Mouse (Mus musculus) layer of hippocampus, postnatal 14 days (tissue): ENCODE measurements around the gene Usf2. TPM values are rescaled to one million over a fixed set of nuclear protein-coding genes. Genes with fewer than 3 reads are reported as not detected.
A peak's percentile ranks its signal among the peaks of the same experiment; 100 is the strongest.

Source experiments
- DNase-seq, 2 experiments: peaks; one replicate each; pipeline ENCODE4 v3.0.0; 2021 to 2022; ENCODE audit warnings: low spot score in 2 of 2, mixed read lengths in 1 of 2
- long read RNA-seq, 2 experiments: library from polyadenylated mRNA; stranded (forward); transcript quantifications; one replicate each; pipeline ENCODE4 v2.0.0; 2021
- total RNA-seq, 2 experiments: library from RNA; stranded (reverse); gene quantifications; 2 replicates each; pipeline ENCODE4 v1.2.3; 2021

Gene Usf2
- 100 to 1,000 TPM; 122 to 124 TPM for total RNA-seq
- long read RNA-seq, experiment 1, transcript Usf2-201 (10 exons, 2,419 nt): major isoform, 7 of 22 reads
- long read RNA-seq, experiment 1, partial matches to known transcripts: 10 of 22 reads
- long read RNA-seq, experiment 1, other reads (novel, unspliced or antisense): 3 of 22 reads
- long read RNA-seq, experiment 2, transcript Usf2-201 (10 exons, 2,419 nt): major isoform, 11 of 25 reads
- long read RNA-seq, experiment 2, partial matches to known transcripts: 9 of 25 reads
- long read RNA-seq, experiment 2, other reads (novel, unspliced or antisense): 5 of 25 reads

DNA sequence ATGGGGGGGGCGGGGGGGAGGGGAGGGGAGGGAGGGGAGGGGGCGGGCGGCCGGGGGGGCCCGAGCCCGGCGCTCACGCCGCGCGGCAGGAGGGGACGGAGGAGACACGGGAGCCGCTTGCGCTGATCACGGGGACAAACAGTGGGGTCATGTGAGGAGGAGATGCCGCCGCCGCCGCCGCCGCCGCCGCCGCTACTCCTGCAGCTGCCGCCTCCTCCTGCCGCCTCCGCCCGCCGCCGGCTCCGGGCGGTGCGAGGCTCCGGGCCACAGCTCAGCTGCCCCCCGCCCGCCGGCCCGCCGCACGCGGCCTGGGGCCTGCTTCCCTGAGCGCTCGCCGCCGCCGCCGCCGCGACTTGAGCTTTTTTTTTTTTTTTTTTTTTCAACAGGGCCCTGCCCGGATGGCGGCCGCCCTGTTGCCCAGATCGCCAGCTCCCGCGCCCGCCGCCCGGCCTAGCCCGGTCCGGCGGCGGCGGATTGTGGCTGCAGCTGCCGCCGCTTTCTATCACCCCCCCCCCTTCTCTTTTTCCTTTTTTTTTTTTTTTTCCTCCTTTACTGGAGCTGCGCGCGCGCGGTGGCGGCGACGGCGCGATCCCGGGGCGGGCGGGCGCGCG, at the start of gene Usf2:
Usf2 (minus strand) TSS at position 48 of the 611 bp plus-strand sequence.
- peak; percentile 72 to 77 for DNase-seq

DNA sequence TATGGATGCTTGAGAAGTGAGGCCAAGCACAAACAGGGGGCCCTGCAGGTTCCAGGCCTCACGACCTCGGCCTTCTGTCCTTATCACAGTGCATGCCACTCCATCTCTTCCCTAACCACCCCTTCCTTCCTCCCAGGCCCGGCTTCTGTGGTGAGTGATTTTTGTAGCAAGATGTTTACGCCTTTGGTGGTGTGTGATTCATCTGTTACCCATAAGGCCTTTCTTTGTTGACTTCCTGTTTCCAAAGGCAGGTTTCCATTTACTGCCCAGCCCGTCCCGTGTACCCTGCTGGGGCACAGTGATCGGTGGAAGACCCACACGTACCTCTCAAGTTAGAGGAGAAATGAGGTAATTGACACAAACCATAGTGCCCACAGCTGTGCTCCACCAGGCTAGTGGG, 46.0 kb upstream of the Usf2 start:
- no peak for DNase-seq

DNA sequence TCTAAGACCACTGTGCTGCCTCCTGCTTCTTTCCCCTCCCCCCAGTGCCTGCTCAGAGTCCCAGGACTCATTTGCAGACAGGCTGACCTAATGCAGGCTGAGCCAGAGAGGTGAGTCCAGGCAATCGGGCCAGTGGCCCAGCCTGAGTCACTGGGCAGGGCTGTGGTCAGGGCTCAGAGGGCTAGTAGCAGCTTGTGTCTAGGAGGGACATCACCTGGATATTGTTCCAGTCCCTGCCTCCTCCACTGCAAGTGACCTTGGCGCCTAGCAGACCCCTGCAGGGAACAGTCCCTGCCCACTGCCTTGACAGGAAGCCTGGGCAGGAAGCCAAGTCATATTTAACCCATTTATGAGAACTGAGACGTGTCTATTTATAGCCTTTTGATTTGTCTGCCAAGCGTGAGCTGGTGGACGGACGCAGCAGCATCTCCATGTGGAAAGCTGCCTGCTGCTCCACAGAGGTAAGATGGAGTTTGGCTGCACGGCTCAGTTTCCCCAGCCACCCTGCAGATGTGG, 44.0 kb upstream of the Usf2 start:
- peak in 1 of 2 experiments; percentile 18 for DNase-seq

- no peak for DNase-seq
These were observed 39.9 kb upstream of the Usf2 start for GRCm38 (mm10) chr7:30996491-30996890.

DNA sequence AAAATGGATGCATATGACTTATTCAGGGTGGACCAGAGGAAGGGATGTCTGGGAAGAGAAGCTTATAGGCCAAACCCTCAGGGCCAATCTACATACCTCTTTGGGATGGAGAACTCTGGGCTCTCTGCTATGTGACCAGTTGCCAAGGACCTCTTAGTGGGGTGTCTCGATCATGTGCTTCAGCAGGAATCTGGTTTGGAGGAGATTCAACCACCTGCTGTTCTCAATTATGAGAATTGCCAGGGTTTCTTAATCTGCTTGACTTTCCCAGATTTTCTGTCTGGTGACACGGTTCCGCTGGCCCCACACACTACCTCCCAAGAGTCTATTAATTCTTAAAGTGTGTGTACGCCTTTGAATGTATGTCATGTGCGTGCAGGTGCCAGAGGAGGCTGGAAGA, 37.4 kb upstream of the Usf2 start:
- DNase-seq: no peak

GRCm38 (mm10) chr7:30992148-30992547, 35.5 kb upstream of the Usf2 start:
- DNase-seq: no peak

GRCm38 (mm10) chr7:30988519-30989162, 32.0 kb upstream of the Usf2 start:
- no peak for DNase-seq

DNA sequence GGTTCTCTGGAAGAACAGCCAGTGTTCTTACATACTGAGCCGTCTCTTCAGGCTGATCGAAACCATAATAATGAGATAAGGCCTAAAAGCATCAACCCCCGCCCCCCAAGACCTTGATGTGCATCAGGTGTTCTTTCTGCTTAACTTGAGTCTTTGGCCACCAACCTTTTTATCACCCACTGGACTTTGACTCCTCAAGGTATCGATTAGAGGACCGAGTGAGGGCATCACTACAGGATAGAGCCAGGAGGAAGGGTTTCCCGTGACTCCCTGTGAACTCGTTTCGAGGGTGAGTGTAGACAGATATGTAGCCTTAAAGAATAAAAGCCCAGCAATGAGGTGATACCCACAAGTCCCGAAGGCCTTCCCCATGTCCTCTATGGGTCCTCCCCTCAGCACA, 28.8 kb upstream of the Usf2 start:
- no peak for DNase-seq

DNA sequence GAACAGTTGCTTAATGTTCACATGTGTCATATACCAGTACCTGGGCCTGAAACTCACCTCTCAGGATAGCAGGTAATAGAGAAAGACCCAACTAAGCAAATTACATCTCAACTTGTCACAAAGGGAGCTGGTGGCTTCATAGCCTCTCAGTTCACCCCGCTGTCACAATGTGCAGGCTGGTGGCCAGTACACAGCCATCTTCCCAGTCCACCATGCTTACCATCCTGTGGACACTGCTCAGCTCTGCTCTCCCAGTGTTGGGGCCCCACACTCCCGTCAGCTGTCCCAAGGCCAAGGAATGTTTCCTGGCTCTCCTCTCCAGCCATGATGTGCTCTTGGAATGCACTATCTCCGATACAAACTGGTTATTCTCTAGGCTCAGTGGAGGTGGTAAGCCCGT, 25.1 kb upstream of the Usf2 start:
- DNase-seq: no peak

GRCm38 (mm10) chr7:30973501-30974289, 17.1 kb upstream of the Usf2 start, which contains the start of gene Fam187b:
Gene Fam187b, plus strand, starts transcription at chr7:30973790.
- DNase-seq: peak; percentile 74 to 77

DNA sequence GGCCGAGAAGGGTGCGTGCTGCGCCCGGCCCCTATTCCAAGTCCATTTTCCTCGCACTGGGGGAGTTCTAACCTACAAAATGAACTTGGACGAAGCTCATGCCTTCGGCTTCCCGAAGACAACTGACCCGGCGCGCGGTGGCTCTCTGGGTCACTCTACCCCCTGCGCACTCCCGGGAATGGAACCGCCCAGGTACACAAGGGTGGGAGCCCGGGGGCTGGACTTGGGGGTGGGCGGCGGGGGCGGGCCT, 16.6 kb upstream of the Usf2 start, which contains the start of gene Lsr:
Lsr (minus strand) TSS at position 214 of the 250 bp plus-strand sequence.
- no peak for DNase-seq

GRCm38 (mm10) chr7:30972426-30973250, 16.0 kb upstream of the Usf2 start:
- no peak for DNase-seq

DNA sequence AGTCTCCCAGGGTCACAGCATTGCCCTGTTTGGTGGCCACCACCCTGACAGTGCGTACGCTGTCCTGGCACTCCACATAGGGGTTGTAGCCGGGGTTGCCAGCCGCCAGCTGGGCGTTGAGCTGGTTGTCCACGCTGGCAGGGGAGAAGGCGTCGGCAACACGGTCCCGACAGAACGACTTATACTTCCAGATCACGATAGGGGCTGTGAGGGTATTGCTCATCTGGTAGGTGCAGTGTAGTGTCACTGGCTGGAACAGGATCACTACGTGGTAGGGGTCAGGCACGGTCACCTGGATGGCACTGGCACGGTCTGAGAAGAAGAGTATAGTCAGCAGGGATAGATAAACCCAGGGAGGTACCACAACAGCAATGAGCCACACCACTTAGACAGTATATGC, 15.3 kb upstream of the Usf2 start:
- no peak for DNase-seq

- DNase-seq: no peak
These were observed 12.6 kb upstream of the Usf2 start for GRCm38 (mm10) chr7:30969174-30969573.

GRCm38 (mm10) chr7:30968611-30969010, 12.0 kb upstream of the Usf2 start:
- DNase-seq: no peak

GRCm38 (mm10) chr7:30966657-30967056, 10.1 kb upstream of the Usf2 start:
- DNase-seq: no peak

GRCm38 (mm10) chr7:30965677-30966076, 9.1 kb upstream of the Usf2 start:
- no peak for DNase-seq

DNA sequence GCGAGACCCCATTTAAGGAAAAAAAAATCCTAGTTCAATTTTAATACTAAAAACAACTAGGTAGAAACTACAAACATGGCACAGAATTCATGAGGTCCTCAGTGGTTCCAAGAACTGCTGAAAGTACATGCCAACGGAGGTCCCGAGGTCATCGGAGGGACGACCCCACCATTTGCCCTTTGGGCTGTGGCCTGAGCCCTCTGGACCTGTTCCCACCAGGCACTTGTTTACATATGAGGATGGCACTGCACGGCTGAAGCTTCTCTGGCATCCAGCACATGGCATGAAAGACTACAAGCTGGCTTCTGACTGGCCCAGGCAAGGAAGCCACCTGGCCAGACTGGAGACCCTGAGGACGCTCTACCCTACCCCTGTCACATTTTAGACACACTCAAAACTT, 7.8 kb upstream of the Usf2 start:
- DNase-seq: no peak

DNA sequence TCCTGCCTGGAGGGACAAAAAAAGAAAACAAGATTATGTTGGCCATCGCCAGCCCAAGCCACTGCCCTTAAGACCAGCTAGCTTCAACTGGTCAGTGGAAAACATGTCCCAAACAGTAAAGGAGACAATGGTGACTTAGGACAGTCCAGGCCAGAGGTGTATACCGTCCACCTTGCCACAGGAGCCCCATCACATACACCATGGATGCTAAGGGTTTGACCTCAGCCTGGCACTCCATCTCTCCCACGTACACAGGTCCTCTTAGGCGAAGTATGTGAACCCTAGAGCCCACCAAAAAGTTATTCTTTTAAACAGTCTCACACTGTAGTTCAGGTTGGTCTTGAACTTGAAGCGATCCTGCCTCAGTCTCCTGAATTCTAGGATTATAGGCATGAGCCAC, 6.3 kb upstream of the Usf2 start:
- DNase-seq: no peak

- no peak for DNase-seq
These were observed 3.3 kb upstream of the Usf2 start for GRCm38 (mm10) chr7:30959786-30960349.
